Mouse (Mus musculus) ES-Bruce4 (cell line): ENCODE measurements around the gene Gpx6.

ENCODE experiments used
- CTCF ChIP-seq: IDR thresholded peaks from one replicate; pipeline ENCODE4 v1.8.1; 2011; ENCODE audit warnings: low read depth, low read length
- POLR2A ChIP-seq: IDR thresholded peaks from one replicate; pipeline ENCODE4 v1.8.1; 2011; ENCODE audit warnings: low read length; ENCODE audit not compliant: insufficient read depth

- TF ChIP-seq CTCF (no peak), POLR2A (no peak)
Measured at GRCm38 (mm10) chr13:21298557-21298956, 13.4 kb upstream of the Gpx6 start.
